Mouse (Mus musculus) retina, embryonic 14.5 days (tissue): ENCODE data around the gene Zbtb17.
A peak's percentile ranks its signal among the peaks of the same experiment; 100 is the strongest.

Source experiments
- DNase-seq: peaks from one replicate; pipeline ENCODE4 v3.0.0-alpha.2; 2015; ENCODE audit warnings: low spot score

The Zbtb17 gene

GRCm38 (mm10) chr4:141425484-141426479 is 18.7 kb upstream of the Zbtb17 start:
- DNase-seq: peak; percentile 18

GRCm38 (mm10) chr4:141426796-141427745 is 17.4 kb upstream of the Zbtb17 start:
- no peak for DNase-seq

GRCm38 (mm10) chr4:141427921-141428320 is 16.5 kb upstream of the Zbtb17 start:
- DNase-seq: no peak

- DNase-seq: no peak
These were observed 15.1 kb upstream of the Zbtb17 start for GRCm38 (mm10) chr4:141429381-141429780.

GRCm38 (mm10) chr4:141429847-141430246 is 14.6 kb upstream of the Zbtb17 start:
- peak; percentile 59 for DNase-seq

- DNase-seq: peak; percentile 90
These were observed 13.5 kb upstream of the Zbtb17 start for GRCm38 (mm10) chr4:141430997-141431396.

GRCm38 (mm10) chr4:141432666-141433065 is 11.8 kb upstream of the Zbtb17 start:
- no peak for DNase-seq

- no peak for DNase-seq
These were observed 11.3 kb upstream of the Zbtb17 start for GRCm38 (mm10) chr4:141433191-141433590.

- DNase-seq: no peak
These were observed 8.5 kb upstream of the Zbtb17 start, which contains the start of gene Srarp for GRCm38 (mm10) chr4:141435974-141436373. Gene Srarp, minus strand, starts transcription at chr4:141436105.

- DNase-seq: no peak
These were observed 5.2 kb upstream of the Zbtb17 start for GRCm38 (mm10) chr4:141439083-141439803.

- DNase-seq: no peak
These were observed 3.6 kb upstream of the Zbtb17 start for GRCm38 (mm10) chr4:141440877-141441276.

GRCm38 (mm10) chr4:141443641-141444429 is 619 bp upstream of the Zbtb17 start:
- no peak for DNase-seq

- DNase-seq: no peak
These were observed 870 bp downstream of the Zbtb17 start for GRCm38 (mm10) chr4:141445328-141445720.

- no peak for DNase-seq
These were observed 1.8 kb downstream of the Zbtb17 start for GRCm38 (mm10) chr4:141446211-141446610.

GRCm38 (mm10) chr4:141451251-141451650 is 6.8 kb downstream of the Zbtb17 start:
- DNase-seq: no peak

GRCm38 (mm10) chr4:141451916-141452450 is 7.5 kb downstream of the Zbtb17 start:
- no peak for DNase-seq

- no peak for DNase-seq
These were observed 10.3 kb downstream of the Zbtb17 start for GRCm38 (mm10) chr4:141454581-141455350.

GRCm38 (mm10) chr4:141455526-141455925 is 11.1 kb downstream of the Zbtb17 start:
- DNase-seq: no peak

- DNase-seq: no peak
These were observed 11.9 kb downstream of the Zbtb17 start for GRCm38 (mm10) chr4:141456193-141456938.
